Mouse (Mus musculus): ENCODE measurements around the gene Zfp580. TPM values are rescaled to one million over a fixed set of nuclear protein-coding genes. Genes with fewer than 3 reads are reported as not detected.
"Not testable (repeated sequence)": the region's sequence is repeated elsewhere in the genome, so short reads cannot be mapped to it uniquely, and the experiment has no call there.

Zfp580 gene
- total RNA-seq, 1 experiment = 3.3 TPM

DNA sequence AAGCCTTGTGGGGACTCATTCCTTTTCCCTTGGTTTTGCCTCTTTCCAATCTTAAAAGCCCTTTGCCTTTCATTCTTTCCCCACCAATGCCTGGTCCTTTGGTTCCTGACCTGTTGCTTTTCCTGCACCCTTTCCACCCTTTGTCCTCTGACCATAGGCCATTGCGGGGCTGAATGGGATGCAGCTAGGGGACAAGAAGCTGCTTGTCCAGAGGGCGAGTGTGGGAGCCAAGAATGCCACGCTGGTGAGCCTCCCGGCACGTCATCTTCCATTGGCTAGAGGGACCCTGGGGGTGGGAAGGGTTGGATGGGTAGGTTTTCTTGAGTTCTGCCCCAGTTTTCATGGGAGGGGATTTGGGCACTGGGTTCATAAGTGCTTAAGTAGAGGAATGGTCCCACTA, 23.6 kb downstream of the Zfp580 start:
- H3K9me3 ChIP-seq (ENCODE audit: control insufficient read depth, insufficient read depth, low read depth, low read length) = no peaks in the 10 kb centered on the region
- TF ChIP-seq MAFK (IDR thresholded peaks at IDR 0.05; ENCODE audit: insufficient read depth, low read depth, low read length) = no peak
- TF ChIP-seq HCFC1 (IDR thresholded peaks at IDR 0.05; ENCODE audit: borderline replicate concordance, insufficient read depth, low read length) = no peak
- no peak for TF ChIP-seq ZNF384 (IDR thresholded peaks at IDR 0.05; ENCODE audit: low read depth, low read length)
- TF ChIP-seq CHD2 (IDR thresholded peaks at IDR 0.05; ENCODE audit: low read depth, low read length) = no peak
- TF ChIP-seq ZC3H11A (IDR thresholded peaks at IDR 0.05; ENCODE audit: borderline replicate concordance, low read depth, low read length) = no peak
- no peak overlapping the region for H3K27ac ChIP-seq (ENCODE audit: insufficient read depth, low read depth, low read length, poor library complexity, severe bottlenecking)
- peaks cover 0 to 3% of the 10 kb centered on the region in 2 experiments; a peak in 2 of 4 replicates for H3K4me1 ChIP-seq (ENCODE audit: control insufficient read depth in 2 of 2, insufficient read depth in 2 of 2, low read length in 2 of 2, poor library complexity in 1 of 2)
- H3K4me3 ChIP-seq (ENCODE audit: insufficient read depth in 1 of 2, low read depth in 1 of 2, low read length in 2 of 2, poor library complexity in 1 of 2, severe bottlenecking in 1 of 2) = no peak overlapping the region
- in situ Hi-C loops (cut with MboI; ENCODE audit: low sequenced_read_pairs in 2 of 2, unreplicated experiment in 2 of 2) = no loop called here
- H3K9ac ChIP-seq (ENCODE audit: insufficient read depth, low read depth, low read length, poor library complexity, severe bottlenecking) = no peak overlapping the region
- H3K36me3 ChIP-seq (ENCODE audit: control insufficient read depth, insufficient read depth, low read length, poor library complexity, severe bottlenecking) = peaks cover 68% of the 10 kb centered on the region
- DNase-seq (ENCODE audit: low read depth, low spot score) = no peak

DNA sequence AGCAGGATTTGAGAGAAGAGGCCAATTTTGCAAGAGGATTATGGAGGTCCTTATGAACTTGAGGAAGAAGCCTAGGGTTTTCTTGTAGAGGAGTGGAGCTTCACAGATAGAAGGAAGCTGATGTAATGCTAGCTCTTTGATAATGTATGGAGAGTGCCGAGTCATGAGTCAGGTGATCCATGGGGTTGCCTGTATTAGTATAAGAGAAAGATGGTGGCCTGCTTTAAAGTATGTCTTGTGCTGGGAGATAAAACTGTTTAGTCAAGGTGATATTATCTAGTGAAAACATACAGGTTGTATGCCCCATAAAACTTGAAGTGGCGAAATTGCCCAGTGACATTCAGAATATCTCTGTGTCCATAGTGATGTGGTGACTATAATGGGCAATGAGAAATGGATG, 25.6 kb downstream of the Zfp580 start:
- no peak overlapping the region for H3K9ac ChIP-seq (ENCODE audit: insufficient read depth, low read depth, low read length, poor library complexity, severe bottlenecking)
- H3K4me3 ChIP-seq (ENCODE audit: insufficient read depth in 1 of 2, low read depth in 1 of 2, low read length in 2 of 2, poor library complexity in 1 of 2, severe bottlenecking in 1 of 2) = no peak overlapping the region
- no peaks in the 10 kb centered on the region for H3K9me3 ChIP-seq (ENCODE audit: control insufficient read depth, insufficient read depth, low read depth, low read length)
- H3K4me1 ChIP-seq (ENCODE audit: control insufficient read depth in 2 of 2, insufficient read depth in 2 of 2, low read length in 2 of 2, poor library complexity in 1 of 2) = peaks cover 2 to 3% of the 10 kb centered on the region in 2 experiments; a peak in 2 of 4 replicates
- peaks cover 50% of the 10 kb centered on the region for H3K36me3 ChIP-seq (ENCODE audit: control insufficient read depth, insufficient read depth, low read length, poor library complexity, severe bottlenecking)
- TF ChIP-seq CHD2 (IDR thresholded peaks at IDR 0.05; ENCODE audit: low read depth, low read length) = no peak
- 0 out of 2 replicates have a peak, but pooled peaks have one; percentile 26 for TF ChIP-seq MAFK (IDR thresholded peaks at IDR 0.05; ENCODE audit: insufficient read depth, low read depth, low read length)
- no peak for TF ChIP-seq HCFC1 (IDR thresholded peaks at IDR 0.05; ENCODE audit: borderline replicate concordance, insufficient read depth, low read length)
- DNase-seq (ENCODE audit: low read depth, low spot score) = no peak
- H3K27ac ChIP-seq (ENCODE audit: insufficient read depth, low read depth, low read length, poor library complexity, severe bottlenecking) = no peak overlapping the region
- in situ Hi-C loops (cut with MboI; ENCODE audit: low sequenced_read_pairs in 2 of 2, unreplicated experiment in 2 of 2) = no loop called here

DNA sequence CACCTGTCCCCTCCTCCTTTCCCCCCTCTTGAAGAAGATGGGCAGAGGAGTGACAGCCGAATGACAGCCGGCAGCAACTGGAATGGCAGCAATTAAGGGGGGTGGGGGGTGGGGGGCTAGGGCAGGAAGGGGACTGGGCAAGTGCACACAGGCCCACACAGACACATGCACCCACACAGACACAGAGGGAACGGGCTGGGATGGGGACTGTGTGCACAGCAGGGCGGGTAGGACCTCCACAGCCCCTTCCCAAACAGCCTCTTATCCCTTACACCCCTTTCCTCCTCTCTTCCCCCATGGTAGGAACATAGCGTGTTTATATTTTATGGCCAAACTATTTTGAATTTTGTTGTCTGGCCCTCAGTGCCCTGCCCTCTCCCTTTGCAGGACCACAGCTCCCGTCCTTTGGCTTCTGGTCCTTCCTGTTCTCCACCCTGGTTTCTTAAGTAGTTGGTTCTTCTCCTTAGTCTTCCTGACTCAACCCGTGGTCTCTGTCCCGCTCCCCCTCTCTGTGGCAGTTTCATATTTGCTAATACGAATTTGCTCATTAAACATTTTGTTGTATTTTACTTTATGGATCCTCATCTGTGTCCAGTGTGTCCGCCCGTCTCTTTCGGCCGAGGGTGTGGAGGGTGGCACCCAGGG, 28.1 kb downstream of the Zfp580 start:
- Histone ChIP-seq H3K9ac (ENCODE audit: insufficient read depth, low read depth, low read length, poor library complexity, severe bottlenecking) (peak overlapping the region; percentile 66), H3K27ac (ENCODE audit: insufficient read depth, low read depth, low read length, poor library complexity, severe bottlenecking) (peak overlapping the region; percentile 70; the same call in 1 of the 2 replicates), H3K36me3 (ENCODE audit: control insufficient read depth, insufficient read depth, low read length, poor library complexity, severe bottlenecking) (peaks cover 44% of the 10 kb centered on the region), H3K4me3 (ENCODE audit: insufficient read depth in 1 of 2, low read depth in 1 of 2, low read length in 2 of 2, poor library complexity in 1 of 2, severe bottlenecking in 1 of 2) (peak overlapping the region; percentile 59 to 97; a peak in 3 of 4 replicates)
- H3K4me1 ChIP-seq (ENCODE audit: control insufficient read depth in 2 of 2, insufficient read depth in 2 of 2, low read length in 2 of 2, poor library complexity in 1 of 2); H3K9me3 ChIP-seq (ENCODE audit: control insufficient read depth, insufficient read depth, low read depth, low read length); DNase-seq (ENCODE audit: low read depth, low spot score); in situ Hi-C loops (cut with MboI; ENCODE audit: low sequenced_read_pairs in 2 of 2, unreplicated experiment in 2 of 2): not testable (repeated sequence)

DNA sequence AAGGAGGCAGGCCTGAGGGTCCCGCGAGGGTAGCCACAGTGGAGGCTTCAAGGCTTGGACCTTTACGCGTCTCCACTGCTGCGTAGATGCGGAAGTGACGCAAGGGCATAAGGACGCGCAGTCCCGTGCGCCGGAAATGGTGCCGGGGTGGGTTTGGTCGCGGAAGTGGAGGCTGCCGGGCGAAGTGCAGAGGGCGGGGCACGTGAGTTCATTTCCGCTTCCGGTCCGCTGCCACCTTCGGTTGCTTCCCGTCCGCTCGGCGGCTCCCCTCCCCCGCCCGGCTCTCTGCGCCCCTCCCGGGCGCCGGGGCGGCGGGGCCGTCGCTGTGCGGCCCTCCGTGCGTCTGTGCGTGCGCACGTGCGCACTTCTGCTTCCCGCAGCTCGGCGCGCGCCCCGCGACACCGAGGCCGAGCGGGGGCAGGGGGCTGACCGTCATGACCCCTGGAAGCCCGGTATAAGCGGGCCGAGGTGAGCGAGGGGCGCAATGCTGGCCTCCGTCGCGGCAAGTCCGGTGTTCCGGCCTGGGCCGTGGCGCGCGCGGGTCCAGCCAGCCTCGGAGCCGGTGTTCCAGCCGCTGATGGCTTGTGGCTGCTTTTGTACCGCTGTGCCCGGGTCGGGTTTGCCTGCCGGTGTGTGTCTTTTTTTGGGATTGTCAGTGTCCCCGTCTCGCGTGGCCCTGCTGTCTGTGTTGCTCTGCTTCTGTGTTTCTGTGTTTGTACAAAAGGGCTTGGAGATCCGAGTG, 28.8 kb downstream of the Zfp580 start, which contains the start of gene Epn1:
Epn1 (plus strand) TSS at position 226 of the 742 bp plus-strand sequence.
- Histone ChIP-seq H3K27ac (ENCODE audit: insufficient read depth, low read depth, low read length, poor library complexity, severe bottlenecking) (peak within 1 kb of the TSS; percentile 70), H3K9me3 (ENCODE audit: control insufficient read depth, insufficient read depth, low read depth, low read length) (no peaks in the 10 kb centered on the region), H3K36me3 (ENCODE audit: control insufficient read depth, insufficient read depth, low read length, poor library complexity, severe bottlenecking) (peaks cover 43% of the 10 kb centered on the region), H3K4me1 (ENCODE audit: control insufficient read depth in 2 of 2, insufficient read depth in 2 of 2, low read length in 2 of 2, poor library complexity in 1 of 2) (peaks cover 2 to 3% of the 10 kb centered on the region in 2 experiments; a peak in 1 of 4 replicates), H3K9ac (ENCODE audit: insufficient read depth, low read depth, low read length, poor library complexity, severe bottlenecking) (peak within 1 kb of the TSS; percentile 91), H3K4me3 (ENCODE audit: insufficient read depth in 1 of 2, low read depth in 1 of 2, low read length in 2 of 2, poor library complexity in 1 of 2, severe bottlenecking in 1 of 2) (peak within 1 kb of the TSS; percentile 81 to 97)
- peak; percentile 91 for DNase-seq (ENCODE audit: low read depth, low spot score)
- TF ChIP-seq HCFC1 (IDR thresholded peaks at IDR 0.05; ENCODE audit: borderline replicate concordance, insufficient read depth, low read length) (peak; percentile 84), ZC3H11A (IDR thresholded peaks at IDR 0.05; ENCODE audit: borderline replicate concordance, low read depth, low read length) (no peak), CHD2 (IDR thresholded peaks at IDR 0.05; ENCODE audit: low read depth, low read length) (peak; percentile 55; the same call in 1 of the 2 replicates)
- in situ Hi-C loops (cut with MboI; ENCODE audit: low sequenced_read_pairs in 2 of 2, unreplicated experiment in 2 of 2) = no loop called here
